Mouse (Mus musculus) fat pad, adult 2 months (tissue): Measurements from ENCODE around the gene Hspb8.
"Not testable (repeated sequence)": the region's sequence is repeated elsewhere in the genome, so short reads cannot be mapped to it uniquely, and the experiment has no call there.

Experiments
- DNase-seq: peaks from one replicate; pipeline ENCODE4 v3.0.0-alpha.2; 2011; ENCODE audit warnings: low read depth, low spot score; ENCODE audit errors: extremely low read depth

Gene Hspb8

GRCm38 (mm10) chr5:116434976-116435850 is 12.5 kb upstream of the Hspb8 start:
- no peak for DNase-seq

- no peak for DNase-seq
Measured at GRCm38 (mm10) chr5:116432871-116433270, 10.2 kb upstream of the Hspb8 start.

- no peak for DNase-seq
Measured at GRCm38 (mm10) chr5:116426701-116427100, 4.0 kb upstream of the Hspb8 start.

- DNase-seq: not testable (repeated sequence)
Measured at GRCm38 (mm10) chr5:116425709-116426108, 3.0 kb upstream of the Hspb8 start.

- no peak for DNase-seq
Measured at GRCm38 (mm10) chr5:116425273-116425672, 2.6 kb upstream of the Hspb8 start.

- no peak for DNase-seq
Measured at GRCm38 (mm10) chr5:116423746-116424145, 1.1 kb upstream of the Hspb8 start.

GRCm38 (mm10) chr5:116421791-116422481 is 728 bp downstream of the Hspb8 start:
- DNase-seq: no peak

- no peak for DNase-seq
Measured at GRCm38 (mm10) chr5:116420759-116421225, 1.9 kb downstream of the Hspb8 start.

GRCm38 (mm10) chr5:116420213-116420612 is 2.5 kb downstream of the Hspb8 start:
- no peak for DNase-seq

GRCm38 (mm10) chr5:116419322-116420045 is 3.2 kb downstream of the Hspb8 start:
- no peak for DNase-seq

- no peak for DNase-seq
Measured at GRCm38 (mm10) chr5:116416208-116416607, 6.5 kb downstream of the Hspb8 start.

GRCm38 (mm10) chr5:116409689-116410590 is 12.7 kb downstream of the Hspb8 start:
- no peak for DNase-seq

GRCm38 (mm10) chr5:116408965-116409364 is 13.7 kb downstream of the Hspb8 start:
- DNase-seq: no peak

- no peak for DNase-seq
Measured at GRCm38 (mm10) chr5:116407936-116408335, 14.7 kb downstream of the Hspb8 start.

GRCm38 (mm10) chr5:116407321-116407720 is 15.3 kb downstream of the Hspb8 start:
- DNase-seq: no peak

- no peak for DNase-seq
Measured at GRCm38 (mm10) chr5:116406507-116406906, 16.2 kb downstream of the Hspb8 start.

- no peak for DNase-seq
Measured at GRCm38 (mm10) chr5:116405934-116406333, 16.7 kb downstream of the Hspb8 start.

- DNase-seq: no peak
Measured at GRCm38 (mm10) chr5:116404063-116404462, 18.6 kb downstream of the Hspb8 start.

- no peak for DNase-seq
Measured at GRCm38 (mm10) chr5:116400801-116401200, 21.9 kb downstream of the Hspb8 start.

GRCm38 (mm10) chr5:116400042-116400730 is 22.5 kb downstream of the Hspb8 start:
- DNase-seq: no peak
